Mouse (Mus musculus): ENCODE measurements at regions not wholly inside any gene's neighbourhood (a gene's known extent, or its start where the extent isn't known, plus 50 kb on each side); places are given as distances from the start of the nearest gene placed in this dataset.

- no peak for DNase-seq (ENCODE audit: low read depth, low spot score)
Measured at GRCm38 (mm10) chrX:143462632-143463031, 55.8 kb upstream of the Pak3 start.

GRCm38 (mm10) chrX:143448636-143449346 is 54.7 kb upstream of the Chrdl1 start:
- no peak for DNase-seq (ENCODE audit: low read depth, low spot score)

- peak; percentile 19 for DNase-seq (ENCODE audit: low read depth, low spot score)
Measured at GRCm38 (mm10) chrX:143444581-143444980, 50.5 kb upstream of the Chrdl1 start.
